Mouse (Mus musculus): ENCODE data around the gene Med12l. TPM values are rescaled to one million over a fixed set of nuclear protein-coding genes. Genes with fewer than 3 reads are reported as not detected.

Med12l gene
- total and polyA plus RNA-seq, 3 experiments: 2.5 to 8.2 (median 6.9) TPM

DNA sequence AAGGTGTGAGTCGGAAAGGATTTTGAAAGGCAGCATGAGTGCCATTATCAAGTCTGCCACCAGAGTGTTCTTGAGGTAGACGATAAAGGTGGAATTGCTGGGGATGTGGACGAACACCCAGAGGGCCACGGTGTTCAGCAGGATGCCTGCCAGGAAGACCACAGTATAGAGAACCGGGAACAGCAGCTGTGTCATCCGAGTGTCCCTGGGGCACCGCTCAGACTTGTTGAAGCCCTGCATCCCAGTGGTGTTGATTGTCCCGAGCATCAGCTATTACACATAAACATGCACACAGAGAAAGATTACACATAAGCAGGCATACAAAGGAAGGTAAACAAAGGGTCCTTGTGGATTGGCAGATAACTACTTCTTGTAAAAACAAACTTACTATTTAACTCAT is 204.5 kb downstream of the Med12l start:
- H3K4me3 ChIP-seq: no peak overlapping the region
- H3K27ac ChIP-seq: no peak overlapping the region
- no peaks in the 10 kb centered on the region; the same call in 1 of the 2 replicates for H3K4me1 ChIP-seq (ENCODE audit: control insufficient read depth, insufficient read depth, low read length)
- TF ChIP-seq EP300 (IDR thresholded peaks at IDR 0.05; ENCODE audit: insufficient read depth, low read depth, low read length): no peak
- TF ChIP-seq CTCF (IDR thresholded peaks at IDR 0.05): no peak
- TF ChIP-seq POLR2A (IDR thresholded peaks at IDR 0.05; ENCODE audit: insufficient read depth, low read depth, low read length): no peak
- 44% methylated on average over 8 of the region's 8 CpGs for WGBS
- intact Hi-C loops (cut with DNase I): no loop called here
- H3K79me2 ChIP-seq (replicated peaks; ENCODE audit: control insufficient read depth, insufficient read depth, low read length): no peaks in the 10 kb centered on the region
- DNase-seq: no peak
- no peaks in the 10 kb centered on the region for H3K36me3 ChIP-seq (ENCODE audit: control insufficient read depth, insufficient read depth, low read length)
- no peaks in the 10 kb centered on the region for H3K27me3 ChIP-seq (ENCODE audit: control insufficient read depth, insufficient read depth, low read length)
- H3K9ac ChIP-seq (ENCODE audit: low read depth, low read length): no peak overlapping the region

DNA sequence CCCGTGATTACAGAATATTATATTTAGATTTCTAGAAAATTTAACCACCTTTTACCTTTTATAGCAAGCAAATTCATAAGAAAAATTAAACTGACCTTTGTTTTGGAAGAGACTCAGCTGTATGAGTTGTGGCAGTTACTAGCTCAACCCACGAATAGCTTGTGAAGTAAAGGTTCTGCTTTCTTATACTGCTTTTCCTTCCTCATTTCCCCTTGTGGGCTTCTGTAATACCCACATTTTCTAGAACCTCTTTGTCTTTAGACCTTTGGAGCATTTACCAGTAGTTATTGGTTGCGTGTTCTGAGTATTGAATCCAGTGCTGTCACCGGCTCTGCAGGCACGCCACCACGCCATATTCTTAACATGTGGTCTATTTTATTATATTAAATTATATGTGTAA is 205.1 kb downstream of the Med12l start, which contains the start of gene P2ry13:
TSS of gene P2ry13 (minus strand) at position 156 of the 400 bp plus-strand sequence.
- TF ChIP-seq POLR2A (IDR thresholded peaks at IDR 0.05; ENCODE audit: insufficient read depth, low read depth, low read length) (no peak), EP300 (IDR thresholded peaks at IDR 0.05; ENCODE audit: insufficient read depth, low read depth, low read length) (no peak), CTCF (IDR thresholded peaks at IDR 0.05) (no peak)
- Histone ChIP-seq H3K27me3 (ENCODE audit: control insufficient read depth, insufficient read depth, low read length) (no peaks in the 10 kb centered on the region), H3K4me3 (0 out of 2 replicates have a peak within 1 kb of the TSS, but pooled peaks have one; percentile 2), H3K79me2 (replicated peaks; ENCODE audit: control insufficient read depth, insufficient read depth, low read length) (no peaks in the 10 kb centered on the region), H3K4me1 (ENCODE audit: control insufficient read depth, insufficient read depth, low read length) (no peaks in the 10 kb centered on the region; the same call in 1 of the 2 replicates), H3K9ac (ENCODE audit: low read depth, low read length) (no peak within 1 kb of the TSS), H3K27ac (no peak within 1 kb of the TSS), H3K36me3 (ENCODE audit: control insufficient read depth, insufficient read depth, low read length) (no peaks in the 10 kb centered on the region)
- 88% methylated on average over 6 of the region's 6 CpGs for WGBS
- intact Hi-C loops (cut with DNase I): no loop called here
- no peak for DNase-seq

DNA sequence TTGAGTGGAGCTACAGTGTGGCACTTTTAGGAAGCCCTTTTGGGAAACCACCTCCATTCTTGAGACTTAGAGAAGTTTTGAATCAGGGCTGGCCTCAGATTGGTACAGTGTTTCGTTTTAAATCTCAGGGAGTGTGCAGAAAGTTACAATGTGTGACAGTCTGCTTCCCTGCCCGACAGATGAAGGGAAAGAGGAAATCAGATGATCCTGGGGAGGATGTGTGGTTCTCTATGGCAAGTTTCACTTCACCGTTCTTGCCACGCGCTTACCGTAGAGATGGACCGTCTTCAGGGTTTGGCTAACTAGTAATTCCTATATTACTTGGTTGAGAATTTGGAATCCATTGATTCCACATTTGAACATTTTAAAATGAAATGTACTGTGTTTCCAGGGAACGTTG is 206.2 kb downstream of the Med12l start:
- Histone ChIP-seq H3K9ac (ENCODE audit: low read depth, low read length) (no peak overlapping the region), H3K79me2 (replicated peaks; ENCODE audit: control insufficient read depth, insufficient read depth, low read length) (no peaks in the 10 kb centered on the region), H3K36me3 (ENCODE audit: control insufficient read depth, insufficient read depth, low read length) (no peaks in the 10 kb centered on the region), H3K4me1 (ENCODE audit: control insufficient read depth, insufficient read depth, low read length) (no peaks in the 10 kb centered on the region; the same call in 1 of the 2 replicates), H3K27me3 (ENCODE audit: control insufficient read depth, insufficient read depth, low read length) (no peaks in the 10 kb centered on the region), H3K4me3 (no peak overlapping the region), H3K27ac (no peak overlapping the region)
- WGBS: 84% methylated on average over 8 of the region's 8 CpGs
- no peak for TF ChIP-seq POLR2A (IDR thresholded peaks at IDR 0.05; ENCODE audit: insufficient read depth, low read depth, low read length)
- no peak for TF ChIP-seq EP300 (IDR thresholded peaks at IDR 0.05; ENCODE audit: insufficient read depth, low read depth, low read length)
- no peak for TF ChIP-seq CTCF (IDR thresholded peaks at IDR 0.05)
- intact Hi-C loops (cut with DNase I): no loop called here
- DNase-seq: peak in 1 of 2 experiments; percentile 18

- H3K27ac ChIP-seq: no peak overlapping the region
- intact Hi-C loops (cut with DNase I): no loop called here
- H3K36me3 ChIP-seq (ENCODE audit: control insufficient read depth, insufficient read depth, low read length): no peaks in the 10 kb centered on the region
- no peaks in the 10 kb centered on the region for H3K27me3 ChIP-seq (ENCODE audit: control insufficient read depth, insufficient read depth, low read length)
- DNase-seq: no peak
- H3K4me1 ChIP-seq (ENCODE audit: control insufficient read depth, insufficient read depth, low read length): no peaks in the 10 kb centered on the region; the same call in 1 of the 2 replicates
- TF ChIP-seq EP300 (IDR thresholded peaks at IDR 0.05; ENCODE audit: insufficient read depth, low read depth, low read length) (no peak), POLR2A (IDR thresholded peaks at IDR 0.05; ENCODE audit: insufficient read depth, low read depth, low read length) (no peak), CTCF (IDR thresholded peaks at IDR 0.05) (no peak)
- no peaks in the 10 kb centered on the region for H3K79me2 ChIP-seq (replicated peaks; ENCODE audit: control insufficient read depth, insufficient read depth, low read length)
- no peak overlapping the region for H3K9ac ChIP-seq (ENCODE audit: low read depth, low read length)
- no peak overlapping the region for H3K4me3 ChIP-seq
Observed at GRCm38 (mm10) chr3:59212404-59212803, 206.8 kb downstream of the Med12l start.

GRCm38 (mm10) chr3:59217211-59217610 is 211.6 kb downstream of the Med12l start:
- H3K4me3 ChIP-seq: no peak overlapping the region
- H3K79me2 ChIP-seq (replicated peaks; ENCODE audit: control insufficient read depth, insufficient read depth, low read length): no peaks in the 10 kb centered on the region
- DNase-seq: no peak
- no peak overlapping the region for H3K9ac ChIP-seq (ENCODE audit: low read depth, low read length)
- H3K27ac ChIP-seq: no peak overlapping the region
- H3K4me1 ChIP-seq (ENCODE audit: control insufficient read depth, insufficient read depth, low read length): peaks cover 2% of the 10 kb centered on the region; the same call in 1 of the 2 replicates
- no peaks in the 10 kb centered on the region for H3K27me3 ChIP-seq (ENCODE audit: control insufficient read depth, insufficient read depth, low read length)
- intact Hi-C loops (cut with DNase I): no loop called here
- no peak for TF ChIP-seq EP300 (IDR thresholded peaks at IDR 0.05; ENCODE audit: insufficient read depth, low read depth, low read length)
- TF ChIP-seq POLR2A (IDR thresholded peaks at IDR 0.05; ENCODE audit: insufficient read depth, low read depth, low read length): no peak
- TF ChIP-seq CTCF (IDR thresholded peaks at IDR 0.05): no peak
- 84% methylated on average over 10 of the region's 10 CpGs for WGBS
- no peaks in the 10 kb centered on the region for H3K36me3 ChIP-seq (ENCODE audit: control insufficient read depth, insufficient read depth, low read length)

DNA sequence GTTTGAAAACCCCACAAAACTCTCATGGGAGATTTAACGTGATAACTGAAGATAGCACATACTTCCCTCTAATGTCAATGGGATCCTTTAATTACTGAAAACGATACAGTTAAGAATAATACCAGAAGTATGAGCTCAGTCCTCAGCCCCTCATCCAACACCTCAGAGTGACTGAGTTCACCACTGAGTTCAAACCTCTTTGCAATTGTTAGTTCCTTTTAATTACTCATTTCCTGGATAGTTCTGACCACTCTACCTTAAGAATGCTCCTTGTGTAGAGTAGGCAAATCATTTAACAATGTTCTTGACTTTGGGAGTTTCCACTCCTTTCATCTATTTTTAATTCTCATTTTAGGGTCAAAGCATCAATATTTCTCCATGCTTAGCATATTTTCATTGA is 213.7 kb downstream of the Med12l start:
- H3K79me2 ChIP-seq (replicated peaks; ENCODE audit: control insufficient read depth, insufficient read depth, low read length): no peaks in the 10 kb centered on the region
- no peak overlapping the region for H3K27ac ChIP-seq
- H3K4me3 ChIP-seq: no peak overlapping the region
- 0 out of 2 replicates have a peak, but pooled peaks cover 2% of the 10 kb centered on the region for H3K4me1 ChIP-seq (ENCODE audit: control insufficient read depth, insufficient read depth, low read length)
- DNase-seq: no peak
- H3K27me3 ChIP-seq (ENCODE audit: control insufficient read depth, insufficient read depth, low read length): no peaks in the 10 kb centered on the region
- TF ChIP-seq CTCF (IDR thresholded peaks at IDR 0.05) (no peak), POLR2A (IDR thresholded peaks at IDR 0.05; ENCODE audit: insufficient read depth, low read depth, low read length) (no peak), EP300 (IDR thresholded peaks at IDR 0.05; ENCODE audit: insufficient read depth, low read depth, low read length) (no peak)
- 63% methylated on average over 2 of the region's 2 CpGs for WGBS
- intact Hi-C loops (cut with DNase I): no loop called here
- H3K36me3 ChIP-seq (ENCODE audit: control insufficient read depth, insufficient read depth, low read length): no peaks in the 10 kb centered on the region
- no peak overlapping the region for H3K9ac ChIP-seq (ENCODE audit: low read depth, low read length)

Data from heart, adult 2 months (tissue).